Mouse (Mus musculus) WW6 (cell line): ENCODE data around the gene Aldh3b1.

Experiments used
- DNase-seq: peaks from one replicate; pipeline ENCODE4 v3.0.0-alpha.2; 2013; ENCODE audit warnings: low read depth, low spot score

Aldh3b1 gene

GRCm38 (mm10) chr19:3942986-3943735 is 13.6 kb upstream of the Aldh3b1 start:
- peak; percentile 74 for DNase-seq

- no peak for DNase-seq
These were observed 12.7 kb upstream of the Aldh3b1 start for GRCm38 (mm10) chr19:3942315-3942714.

GRCm38 (mm10) chr19:3935896-3936850 is 6.6 kb upstream of the Aldh3b1 start:
- DNase-seq, result no peak

GRCm38 (mm10) chr19:3935032-3935895 is 5.7 kb upstream of the Aldh3b1 start, which contains the start of gene Unc93b1:
Unc93b1 (plus strand) TSS chr19:3935186.
- no peak for DNase-seq

GRCm38 (mm10) chr19:3931716-3932115 is 2.1 kb upstream of the Aldh3b1 start:
- DNase-seq, result no peak

GRCm38 (mm10) chr19:3930262-3931057 is 852 bp upstream of the Aldh3b1 start:
- no peak for DNase-seq

- no peak for DNase-seq
These were observed 829 bp downstream of the Aldh3b1 start for GRCm38 (mm10) chr19:3928779-3929178.

GRCm38 (mm10) chr19:3927989-3928388 is 1.6 kb downstream of the Aldh3b1 start:
- DNase-seq, result no peak

GRCm38 (mm10) chr19:3926685-3927084 is 2.9 kb downstream of the Aldh3b1 start:
- DNase-seq, result no peak

- no peak for DNase-seq
These were observed 3.3 kb downstream of the Aldh3b1 start for GRCm38 (mm10) chr19:3926279-3926678.

GRCm38 (mm10) chr19:3925859-3926258 is 3.7 kb downstream of the Aldh3b1 start:
- DNase-seq, result no peak

GRCm38 (mm10) chr19:3924868-3925267 is 4.7 kb downstream of the Aldh3b1 start:
- no peak for DNase-seq

GRCm38 (mm10) chr19:3924190-3924589 is 5.4 kb downstream of the Aldh3b1 start:
- no peak for DNase-seq

GRCm38 (mm10) chr19:3923586-3923985 is 6.0 kb downstream of the Aldh3b1 start:
- DNase-seq, result no peak

GRCm38 (mm10) chr19:3922661-3923371 is 6.8 kb downstream of the Aldh3b1 start:
- no peak for DNase-seq

- no peak for DNase-seq
These were observed 9.7 kb downstream of the Aldh3b1 start for GRCm38 (mm10) chr19:3919928-3920327.

GRCm38 (mm10) chr19:3916727-3917126 is 12.9 kb downstream of the Aldh3b1 start:
- no peak for DNase-seq

GRCm38 (mm10) chr19:3914535-3914934 is 15.1 kb downstream of the Aldh3b1 start:
- no peak for DNase-seq

- DNase-seq, result no peak
These were observed 15.9 kb downstream of the Aldh3b1 start for GRCm38 (mm10) chr19:3913692-3914091.
